Comparison of ENCODE assay signal across 20 mouse cellular contexts in the genomic region with DNA sequence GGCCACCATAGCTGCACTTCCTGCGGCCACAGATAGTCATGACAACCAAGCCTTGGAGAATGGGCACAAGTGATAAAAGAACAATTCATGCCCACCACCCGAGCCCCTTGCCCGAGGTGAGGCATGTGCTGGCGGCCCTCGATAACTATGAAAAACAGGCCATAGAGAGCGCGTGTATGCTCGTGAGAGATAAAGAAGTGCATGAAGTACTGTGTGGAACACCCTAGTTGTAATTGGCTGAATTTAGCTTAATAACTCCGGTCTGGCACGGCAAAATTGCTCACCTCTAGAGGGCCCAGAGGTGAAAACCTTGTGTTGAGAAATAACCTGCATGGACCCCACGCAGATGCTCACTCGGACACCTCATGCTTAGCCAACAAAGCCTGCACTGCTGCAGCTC.
DNase-seq lines count a peak whose midpoint lies in the region; ATAC-seq lines count a peak whose summit lies in the region.
"Had no signal": no experiment of that assay in that cellular context is flagged by ENCODE, and none has a peak within 500 bp of the region (broad histone marks: within the 10 kb centered on the region; RNA-seq: fewer than 3 reads in every experiment).

No protein-coding gene starts in this region.

- 88% methylated on average over 12 of the region's 12 CpGs for WGBS in kidney, embryonic 15.5 days
- 36% methylated on average over 12 of the region's 12 CpGs for WGBS in liver, embryonic 15.5 days (ENCODE audit: insufficient replicate concordance)
- 91% methylated on average over 12 of the region's 12 CpGs for WGBS in limb, embryonic 10.5 days

- no peaks in the 10 kb centered on the region for H3K36me3 ChIP-seq in kidney, embryonic 15.5 days
- peaks cover 23% of the 10 kb centered on the region for H3K36me3 ChIP-seq in liver, embryonic 15.5 days (replicated peaks)
- no peaks in the 10 kb centered on the region for H3K36me3 ChIP-seq in limb, embryonic 10.5 days
- H3K36me3 ChIP-seq: forebrain, embryonic 15.5 days; hindbrain, embryonic 15.5 days; limb, embryonic 12.5 days; midbrain, embryonic 12.5 days had no signal

- no peak overlapping the region for H3K27ac ChIP-seq in kidney, embryonic 15.5 days
- H3K27ac ChIP-seq in liver, embryonic 15.5 days (replicated peaks): peak overlapping the region; percentile 99
- no peak overlapping the region for H3K27ac ChIP-seq in limb, embryonic 10.5 days
- H3K27ac ChIP-seq: forebrain, embryonic 15.5 days; heart, embryonic 10.5 days; hindbrain, embryonic 15.5 days; limb, embryonic 12.5 days; midbrain, embryonic 12.5 days had no signal

- H3K4me2 ChIP-seq in kidney, embryonic 15.5 days: no peak overlapping the region
- H3K4me2 ChIP-seq in liver, embryonic 15.5 days: peak overlapping the region; percentile 59
- H3K4me2 ChIP-seq: forebrain, embryonic 15.5 days; hindbrain, embryonic 15.5 days; limb, embryonic 12.5 days; midbrain, embryonic 12.5 days had no signal

- no peak overlapping the region for H3K4me3 ChIP-seq in kidney, embryonic 15.5 days (replicated peaks)
- peak overlapping the region; percentile 68 for H3K4me3 ChIP-seq in liver, embryonic 15.5 days (replicated peaks)
- H3K4me3 ChIP-seq in limb, embryonic 10.5 days: no peak overlapping the region
- H3K4me3 ChIP-seq: forebrain, embryonic 15.5 days; heart, embryonic 10.5 days; hindbrain, embryonic 15.5 days; limb, embryonic 12.5 days; midbrain, embryonic 12.5 days had no signal

- no peak for DNase-seq in kidney, postnatal 36 days
- peak; percentile 46 to 71 for DNase-seq in spleen, postnatal 36 days (ENCODE audit: low spot score in 2 of 2)
- no peak for DNase-seq in testis, postnatal 14 days (ENCODE audit: low spot score)
- no peak for DNase-seq in limb, embryonic 10.5 days (ENCODE audit: low spot score)
- no peak for DNase-seq in thymus, postnatal 10 days (ENCODE audit: low spot score in 2 of 2)
- DNase-seq: adrenal gland, adult 2 months; cerebellum, adult 9-10 months; gastrocnemius, postnatal 10 days; kidney, adult 8-10 months; lung, postnatal 14 days; right cerebral cortex, adult 18-20 months; thymus, postnatal 4 days had no signal

- H3K4me1 ChIP-seq in kidney, embryonic 15.5 days: peaks cover 15% of the 10 kb centered on the region
- H3K4me1 ChIP-seq in liver, embryonic 15.5 days (replicated peaks): peaks cover 54% of the 10 kb centered on the region
- peaks cover 29% of the 10 kb centered on the region for H3K4me1 ChIP-seq in limb, embryonic 10.5 days
- H3K4me1 ChIP-seq: forebrain, embryonic 15.5 days had no signal

- no peak overlapping the region for H3K9ac ChIP-seq in kidney, embryonic 15.5 days
- peak overlapping the region; percentile 76 for H3K9ac ChIP-seq in liver, embryonic 15.5 days
- H3K9ac ChIP-seq: forebrain, embryonic 15.5 days; hindbrain, embryonic 15.5 days; limb, embryonic 12.5 days; midbrain, embryonic 12.5 days had no signal

- peak; percentile 80 for ATAC-seq in kidney, embryonic 15.5 days (replicated peaks; ENCODE audit: low FRiP score)
- ATAC-seq in erythroblast, adult 5-6 weeks (replicated peaks; ENCODE audit: low FRiP score, poor library complexity, severe bottlenecking): peak; percentile 76
- peak; percentile 87 for ATAC-seq in liver, embryonic 15.5 days (ENCODE audit: insufficient read depth)
- ATAC-seq: forebrain, embryonic 15.5 days had no signal

- no peaks in the 10 kb centered on the region for H3K9me3 ChIP-seq in kidney, embryonic 15.5 days (replicated peaks)
- no peaks in the 10 kb centered on the region for H3K9me3 ChIP-seq in liver, embryonic 15.5 days (replicated peaks)
- H3K9me3 ChIP-seq in limb, embryonic 10.5 days (replicated peaks): no peaks in the 10 kb centered on the region
- H3K9me3 ChIP-seq: forebrain, embryonic 15.5 days; heart, embryonic 10.5 days; hindbrain, embryonic 15.5 days; limb, embryonic 12.5 days; midbrain, embryonic 12.5 days had no signal

- H3K27me3 ChIP-seq in kidney, embryonic 15.5 days: no peaks in the 10 kb centered on the region
- H3K27me3 ChIP-seq in liver, embryonic 15.5 days: no peaks in the 10 kb centered on the region
- H3K27me3 ChIP-seq in limb, embryonic 10.5 days (ENCODE audit: low read depth, poor library complexity, severe bottlenecking): no peaks in the 10 kb centered on the region
- H3K27me3 ChIP-seq: forebrain, embryonic 15.5 days; hindbrain, embryonic 15.5 days; limb, embryonic 12.5 days; midbrain, embryonic 12.5 days had no signal

Comparison
In these comparisons a context has a peak if more than half of its experiments do, and no peak if none do; other contexts are left out.
1. DNase-seq: peak in spleen, postnatal 36 days (2 of 2); none in kidney, postnatal 36 days (0 of 2), testis, postnatal 14 days (single experiment), limb, embryonic 10.5 days (single experiment) and thymus, postnatal 10 days (0 of 2).
2. Peak in every context shown above with its lines, with median percentiles within 50 percentile points of each other: ATAC-seq.